Mouse (Mus musculus): ENCODE measurements around the gene Trcg1.
"Not testable (repeated sequence)": the region's sequence is repeated elsewhere in the genome, so short reads cannot be mapped to it uniquely, and the experiment has no call there.

Gene Trcg1

DNA sequence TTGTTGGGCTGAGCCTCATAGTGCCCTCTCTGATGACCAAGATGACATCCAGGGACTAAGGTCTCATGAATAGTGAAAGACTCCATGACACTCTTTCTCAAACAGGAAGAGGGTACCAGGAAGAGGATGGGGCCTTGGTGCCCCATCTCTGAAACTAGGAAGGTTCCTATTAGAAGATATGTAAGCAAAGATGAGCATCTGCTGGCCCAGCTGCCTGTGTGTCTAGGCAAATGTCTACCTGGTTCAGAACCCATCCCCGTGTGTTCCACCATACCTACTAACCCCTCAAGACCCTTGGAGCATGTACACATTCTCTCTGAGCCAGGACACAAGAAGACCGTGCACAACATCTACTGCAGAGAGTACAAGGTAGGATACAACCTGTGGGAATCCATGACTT is at the start of gene Trcg1:
Trcg1 (plus strand) TSS at position 301 of the 400 bp plus-strand sequence.
- no peak for DNase-seq

DNA sequence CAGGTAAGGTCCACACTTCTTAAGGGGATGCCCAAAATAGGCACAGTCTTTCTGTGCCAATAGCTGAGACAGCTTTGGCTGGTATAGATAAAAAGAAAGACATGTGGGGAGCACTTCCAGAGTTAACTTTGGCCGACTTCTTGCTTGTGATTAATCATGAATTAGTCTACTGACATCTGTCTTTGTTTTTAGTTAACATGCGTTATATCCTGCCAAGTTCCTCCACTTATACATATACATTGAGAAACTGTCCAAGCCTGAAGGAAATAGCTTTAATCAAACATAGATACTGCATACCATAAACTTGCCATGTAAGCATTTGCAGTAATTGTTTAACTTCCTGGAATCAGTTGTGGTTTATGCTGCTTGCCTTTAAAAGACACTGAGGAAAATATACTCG is 39.6 kb upstream of the Trcg1 start:
- no peak for DNase-seq

DNA sequence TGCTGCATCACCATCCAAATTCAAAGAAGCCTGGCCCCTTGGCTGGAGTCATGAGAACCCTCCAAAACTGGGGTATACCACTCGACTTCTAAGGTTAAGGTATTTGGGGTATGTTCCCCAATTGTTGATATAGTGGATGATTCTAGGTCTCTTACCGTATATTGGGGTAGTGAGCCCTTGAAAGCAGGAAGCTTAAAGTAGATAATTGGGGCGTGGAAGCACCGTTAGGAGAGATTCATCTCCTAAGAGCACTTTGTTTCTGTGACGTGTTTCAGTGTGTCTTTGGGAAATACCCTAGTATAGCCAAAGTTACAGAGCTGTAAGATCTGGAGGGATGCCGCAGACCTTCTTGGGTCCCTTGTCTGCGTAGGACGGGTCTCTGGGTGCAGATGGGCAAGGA is 38.9 kb upstream of the Trcg1 start:
- no peak for DNase-seq

- DNase-seq = no peak
These were observed 33.4 kb upstream of the Trcg1 start for GRCm38 (mm10) chr9:57202981-57203380.

- not testable (repeated sequence) for DNase-seq
These were observed 32.8 kb upstream of the Trcg1 start for GRCm38 (mm10) chr9:57203571-57203970.

GRCm38 (mm10) chr9:57206896-57207295 is 29.5 kb upstream of the Trcg1 start:
- DNase-seq = no peak

DNA sequence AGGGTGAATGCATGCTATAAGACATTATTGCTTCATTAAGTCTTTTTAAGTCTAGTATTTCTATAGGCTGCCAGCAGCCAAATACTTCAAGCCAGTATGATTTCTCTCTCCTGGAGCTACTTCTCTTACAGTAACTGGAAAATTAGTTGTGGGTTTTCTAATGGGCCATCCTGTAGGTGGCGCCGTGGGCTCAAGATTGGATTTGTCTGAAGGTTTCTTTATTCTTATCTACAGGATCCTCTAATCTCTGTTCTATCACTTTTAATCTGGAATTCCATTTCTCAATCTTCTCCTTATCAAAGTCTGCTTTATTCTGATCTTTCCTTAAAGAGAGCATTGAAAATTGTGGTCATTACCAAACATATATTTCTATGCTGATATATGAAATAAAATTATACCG is 27.0 kb upstream of the Trcg1 start:
- peak; percentile 52 for DNase-seq

DNA sequence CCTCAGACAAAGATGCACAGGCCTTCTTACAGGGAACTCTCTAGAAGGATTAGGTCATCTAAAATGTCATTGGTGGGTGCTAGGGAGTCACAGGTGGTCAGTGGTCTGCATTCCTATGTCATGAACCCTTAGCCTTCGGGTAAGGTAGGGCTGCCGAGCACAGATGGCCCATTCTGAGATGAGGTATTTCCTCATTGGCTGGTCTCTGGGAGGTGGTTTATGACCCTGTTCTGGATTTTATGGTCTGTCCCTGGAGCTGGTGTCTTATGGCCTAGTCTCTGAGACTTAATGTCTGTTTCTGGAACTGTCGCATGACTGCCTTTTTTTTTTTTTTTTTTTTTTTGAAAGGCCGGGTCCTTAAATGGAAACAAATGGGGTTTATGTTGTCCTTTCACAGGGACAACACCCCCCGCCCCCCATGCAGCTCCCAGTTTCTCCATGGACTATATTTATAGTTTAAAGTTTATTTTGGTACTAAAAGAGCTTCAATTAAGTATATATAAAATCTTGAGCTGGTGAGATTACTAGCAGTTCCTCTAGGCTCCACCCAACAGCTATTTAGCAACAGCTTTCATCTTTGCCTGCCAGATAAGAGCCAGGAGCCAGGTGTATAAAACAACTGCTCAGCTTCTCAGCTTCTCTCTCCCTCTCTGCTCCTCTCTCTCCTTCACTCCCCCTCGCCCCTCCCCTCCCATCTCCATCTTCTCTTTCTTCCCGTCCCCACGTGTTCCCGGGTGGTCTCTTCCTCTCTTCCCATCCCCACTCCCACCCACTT is 23.7 kb upstream of the Trcg1 start:
- DNase-seq = no peak

- DNase-seq = no peak
These were observed 21.9 kb upstream of the Trcg1 start for GRCm38 (mm10) chr9:57214500-57214899.

- DNase-seq = no peak
These were observed 19.1 kb upstream of the Trcg1 start for GRCm38 (mm10) chr9:57217220-57217619.

GRCm38 (mm10) chr9:57218776-57219175 is 17.6 kb upstream of the Trcg1 start:
- DNase-seq = no peak

DNA sequence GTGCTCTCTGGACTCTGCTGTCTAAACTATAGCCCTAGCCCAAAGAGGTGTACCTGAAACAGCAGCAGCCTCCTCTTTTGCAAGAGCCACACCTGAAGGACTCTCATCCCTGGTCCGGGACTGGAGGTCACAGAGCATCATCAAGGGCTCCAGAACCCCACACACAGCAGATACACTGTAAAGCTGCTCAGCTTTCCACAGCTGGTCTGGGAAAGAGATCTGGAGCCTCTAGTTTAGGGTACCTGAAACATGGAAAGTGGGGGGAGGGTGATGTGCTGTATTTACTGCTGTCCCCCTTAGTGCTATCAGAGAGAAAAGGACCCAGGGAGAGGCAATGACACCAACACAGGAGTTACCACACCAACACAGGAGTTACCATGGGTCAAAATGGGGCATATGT is 16.8 kb upstream of the Trcg1 start:
- DNase-seq = no peak

DNA sequence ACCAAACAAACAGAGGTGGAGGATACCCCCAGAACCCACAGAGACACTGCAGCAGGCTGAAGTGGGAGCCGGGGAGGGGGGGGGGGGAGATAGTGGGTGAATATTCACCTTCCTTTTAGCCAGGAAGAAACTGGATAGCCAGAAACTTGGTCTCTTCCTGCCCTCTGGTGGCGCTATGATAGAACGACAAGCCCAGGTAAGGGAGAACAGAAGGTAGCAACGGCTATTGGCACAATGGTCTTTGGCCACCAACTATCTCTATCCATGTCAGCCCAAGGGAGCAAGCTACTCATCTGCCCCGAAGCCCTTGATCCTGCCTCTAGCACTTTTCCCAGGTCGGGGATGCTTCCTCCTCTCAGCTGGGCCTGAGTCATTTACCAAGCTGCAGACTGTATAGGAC is 16.0 kb upstream of the Trcg1 start:
- DNase-seq = peak; percentile 19

- DNase-seq = no peak
These were observed 13.0 kb upstream of the Trcg1 start for GRCm38 (mm10) chr9:57223341-57223740.

DNA sequence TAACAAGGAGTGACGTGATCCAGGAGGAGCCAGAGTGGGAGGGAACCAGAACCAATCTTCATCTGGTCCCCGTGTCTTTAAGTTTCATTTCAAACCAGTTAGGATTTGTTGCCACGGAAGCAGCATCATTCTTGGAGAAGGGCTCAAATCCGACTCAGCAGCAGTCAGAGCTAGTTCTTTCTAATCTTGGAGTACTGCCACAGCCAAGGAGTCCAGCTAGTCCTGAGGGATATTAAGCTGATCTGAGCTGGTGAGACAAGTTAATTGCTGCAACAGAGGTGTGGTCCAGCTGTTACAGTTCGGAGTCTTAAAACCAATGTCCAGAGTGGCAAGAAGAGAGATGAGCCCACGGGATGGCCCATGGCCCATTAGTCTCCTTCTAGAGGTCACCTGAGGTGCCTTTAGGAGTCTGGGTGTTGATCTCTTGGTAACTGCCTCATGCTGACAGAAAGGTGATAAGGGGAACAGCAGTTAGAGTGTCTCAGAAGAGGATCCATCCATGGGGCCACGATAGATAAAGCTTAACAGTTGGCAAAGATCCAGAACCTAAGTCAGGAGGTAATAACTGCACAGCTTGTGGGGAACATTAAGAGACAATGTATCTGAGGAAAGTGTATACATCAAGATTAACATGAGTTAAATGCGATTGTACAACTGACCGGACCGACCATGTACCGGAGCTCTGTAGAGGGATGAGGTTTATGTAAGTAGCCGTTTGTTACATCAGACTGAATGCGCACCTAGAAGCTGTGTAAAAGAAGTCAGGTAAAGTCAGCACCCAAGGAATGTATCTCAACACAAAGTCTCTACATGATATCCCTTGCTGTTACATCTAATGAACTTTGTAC is 10.4 kb upstream of the Trcg1 start:
- no peak for DNase-seq

DNA sequence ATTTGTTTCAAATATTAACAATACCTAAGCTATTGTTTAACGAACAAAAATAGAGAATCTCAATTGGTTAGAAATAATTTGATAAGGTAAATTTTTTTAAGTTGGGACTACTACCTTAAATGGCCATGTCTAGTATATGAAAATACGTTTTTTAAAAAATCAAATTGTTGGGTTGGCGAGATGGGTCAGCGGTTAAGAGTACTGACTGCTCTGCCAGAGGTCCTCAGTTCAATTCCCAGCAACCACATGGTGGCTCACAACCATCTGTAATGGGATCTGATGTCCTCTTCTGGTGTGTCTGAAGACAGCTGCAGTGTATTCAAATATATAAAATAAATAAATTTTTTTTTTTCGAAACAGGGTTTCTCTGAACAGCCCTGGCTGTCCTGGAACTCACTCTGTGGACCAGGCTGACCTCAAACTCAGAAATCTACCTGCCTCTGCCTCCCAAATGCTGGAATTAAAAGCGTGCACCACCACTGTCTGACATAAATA is 9.7 kb upstream of the Trcg1 start:
- DNase-seq = not testable (repeated sequence)

- no peak for DNase-seq
These were observed 9.2 kb upstream of the Trcg1 start for GRCm38 (mm10) chr9:57227203-57227602.

- no peak for DNase-seq
These were observed 8.2 kb upstream of the Trcg1 start for GRCm38 (mm10) chr9:57228186-57228585.

- no peak for DNase-seq
These were observed 6.6 kb upstream of the Trcg1 start for GRCm38 (mm10) chr9:57229726-57230125.

GRCm38 (mm10) chr9:57230146-57230783 is 6.1 kb upstream of the Trcg1 start:
- no peak for DNase-seq

DNA sequence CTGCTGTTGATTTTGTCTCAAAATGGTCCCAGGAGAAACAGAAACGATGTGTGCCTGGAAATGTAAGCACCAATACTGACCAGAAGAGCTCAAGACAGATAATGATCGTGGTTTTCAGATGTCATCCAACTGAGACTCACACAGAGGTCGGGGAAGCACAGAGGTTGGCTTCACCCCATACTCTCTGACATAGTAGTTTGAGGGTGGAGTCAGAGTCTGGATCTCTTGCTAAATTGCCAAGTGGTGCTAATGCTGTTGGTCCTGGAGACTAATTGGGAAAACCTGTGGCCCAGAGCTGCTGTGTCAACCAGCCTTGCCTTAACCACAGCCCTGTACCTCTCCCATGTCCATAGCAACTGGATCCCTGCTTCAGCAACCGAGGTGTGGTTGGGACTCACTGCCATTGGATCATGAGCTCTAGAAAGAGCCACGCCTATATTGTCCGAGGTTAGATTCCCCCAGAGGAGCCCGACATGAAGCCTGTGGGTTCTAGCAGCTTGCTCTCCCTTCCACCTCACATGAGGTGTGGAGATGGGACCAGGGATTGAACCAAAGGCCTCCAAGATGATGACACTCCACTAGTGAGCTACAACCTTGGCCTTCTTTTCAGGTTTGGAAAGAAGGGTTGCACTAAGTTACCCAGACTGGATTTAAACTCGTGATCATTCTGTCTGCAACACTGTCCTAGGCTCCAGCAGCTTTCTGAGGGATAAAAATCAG is 4.7 kb upstream of the Trcg1 start:
- DNase-seq = no peak

GRCm38 (mm10) chr9:57232341-57232940 is 3.9 kb upstream of the Trcg1 start:
- no peak for DNase-seq
